Mouse (Mus musculus) CD8-positive naive resting alpha-beta T cell, adult 57 days (primary cell): Measurements from ENCODE around the gene Grk4. TPM values are rescaled to one million over a fixed set of nuclear protein-coding genes. Genes with fewer than 3 reads are reported as not detected.

Experiments
- total RNA-seq: library from RNA; stranded (reverse); gene quantifications from one replicate; pipeline ENCODE4 v1.2.4, GENCODE M21; 2023

Gene Grk4
- 7.0 TPM for total RNA-seq

DNA sequence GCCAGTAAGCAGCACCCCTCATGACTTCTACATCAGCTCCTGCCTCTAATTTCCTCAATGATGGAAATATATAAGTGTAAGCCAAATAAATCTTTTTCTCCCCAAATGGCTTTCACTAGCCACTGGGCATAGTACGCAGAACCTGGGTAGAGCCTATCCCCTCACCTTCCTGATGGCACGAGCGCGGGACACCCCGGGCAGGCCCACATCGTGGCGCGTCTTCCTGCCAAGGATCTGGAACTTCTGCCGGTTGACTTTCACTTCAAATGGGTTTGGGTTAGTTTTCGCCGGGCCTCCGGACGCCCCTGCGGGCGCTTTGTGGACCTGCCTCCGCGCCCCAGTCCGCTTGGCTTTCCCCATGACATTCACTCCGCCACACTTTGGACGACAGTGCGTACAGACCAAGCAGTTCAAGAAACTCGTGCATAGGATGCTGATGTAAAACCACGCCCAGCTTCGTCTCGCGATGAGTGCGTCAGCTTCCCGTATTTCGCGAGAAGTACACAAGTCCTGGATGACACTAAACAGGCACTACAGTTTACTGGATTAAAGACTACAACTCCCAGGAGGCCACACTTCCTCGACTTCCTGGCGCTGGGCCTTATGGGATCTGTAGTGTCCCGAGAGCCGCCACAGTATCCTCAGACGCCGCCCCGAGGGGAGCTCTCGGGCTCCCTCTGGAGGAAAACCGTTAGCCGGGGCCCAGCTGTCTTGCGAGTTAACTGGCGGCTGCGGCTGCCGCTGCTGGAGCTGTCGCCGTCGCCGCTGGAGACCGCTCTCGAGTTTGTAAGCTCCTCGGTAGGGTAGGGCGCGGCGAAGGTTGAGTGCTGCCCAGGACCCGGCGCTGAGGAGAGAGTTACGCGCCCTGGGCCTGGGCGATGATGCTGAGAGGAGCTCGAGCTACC is at the start of gene Grk4, which contains the start of gene Nop14:
Grk4 (plus strand) TSS at position 694 of the 905 bp plus-strand sequence.
Nop14 (minus strand) TSS at position 463 of the 905 bp plus-strand sequence.

DNA sequence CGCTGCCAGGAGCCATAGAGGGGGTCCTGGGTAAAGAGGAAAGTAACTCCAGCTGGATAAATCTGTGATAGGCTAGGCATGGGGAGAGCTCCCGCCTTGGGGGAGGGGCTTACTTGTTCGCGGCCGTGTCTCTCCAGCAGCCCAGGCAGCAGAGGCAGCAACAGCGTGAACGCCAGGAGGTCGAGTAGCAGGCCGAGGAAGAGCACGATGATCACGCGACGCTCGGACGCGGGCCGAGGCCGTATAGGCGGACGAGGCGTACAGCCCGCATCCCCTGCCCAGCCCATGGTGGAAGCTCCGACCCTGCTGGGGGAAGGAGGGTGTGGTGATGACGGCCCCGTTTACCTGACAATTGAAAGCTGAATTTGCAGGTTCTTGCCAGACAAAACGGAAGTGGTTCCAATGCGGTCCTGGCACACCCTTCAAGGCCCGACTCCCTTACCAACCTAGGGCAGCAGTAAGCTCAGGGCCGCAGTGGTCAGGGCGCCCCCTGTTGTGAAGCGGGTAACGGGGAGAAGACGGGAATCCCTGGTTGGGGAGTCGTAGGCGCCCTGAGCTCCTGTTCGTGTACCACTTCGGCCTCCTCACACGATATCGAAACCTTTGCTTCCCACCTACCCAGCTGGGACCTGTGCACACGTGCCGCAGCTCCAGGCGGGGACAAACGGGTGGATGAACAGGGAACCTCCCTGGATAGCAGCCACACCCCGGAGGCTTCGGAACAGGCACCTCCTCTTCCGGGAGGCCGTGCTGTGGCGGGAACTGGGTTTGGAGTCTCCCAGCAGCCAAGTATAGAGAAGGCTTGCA is 23.5 kb upstream of the Grk4 start, which contains the start of gene Mfsd10:
Mfsd10 (minus strand) TSS at position 732 of the 807 bp plus-strand sequence.

DNA sequence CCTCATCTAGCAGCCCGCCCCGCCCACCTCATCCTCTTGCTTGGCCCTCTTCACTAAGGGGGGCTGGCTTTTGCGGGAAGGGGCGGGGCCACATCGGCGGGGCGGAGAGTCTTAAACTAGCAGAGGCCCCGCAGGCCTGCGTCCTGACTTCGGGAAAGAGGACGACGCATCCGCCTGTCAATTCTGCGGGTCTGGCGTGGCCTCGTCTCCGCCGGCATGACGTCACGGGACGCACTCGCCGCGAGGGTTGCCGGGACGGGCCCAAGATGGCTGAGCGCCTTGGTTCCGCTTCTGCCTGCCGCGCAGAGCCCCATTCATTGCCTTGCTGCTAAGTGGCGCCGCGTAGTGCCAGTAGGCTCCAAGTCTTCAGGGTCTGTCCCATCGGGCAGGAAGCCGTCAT is 101.3 kb downstream of the Grk4 start, which contains the start of gene Htt:
Htt (plus strand) TSS at position 232 of the 400 bp plus-strand sequence.

Other genes with a start within 250 kb of the Grk4 start
- 14.9 TPM for gene Tnip2, start 146.4 kb upstream of the Grk4 start, total RNA-seq
- 10.8 TPM for gene Sh3bp2, start 134.5 kb upstream of the Grk4 start, total RNA-seq
- 310 TPM for gene Add1, start 86.7 kb upstream of the Grk4 start, total RNA-seq
- gene Mfsd10, start 23.2 kb upstream of the Grk4 start, total RNA-seq: 24.6 TPM
- 37.5 TPM for gene Nop14, start 231 bp upstream of the Grk4 start, total RNA-seq
- gene Htt, start 101.4 kb downstream of the Grk4 start, total RNA-seq: 58.6 TPM
- gene Msantd1, start 247.6 kb downstream of the Grk4 start, total RNA-seq: 2.6 TPM